Mouse (Mus musculus): ENCODE measurements around the gene Abca6. TPM values are rescaled to one million over a fixed set of nuclear protein-coding genes. Genes with fewer than 3 reads are reported as not detected.

Gene Abca6
- polyA plus RNA-seq, 1 experiment from 2014 or later, result 0.44 TPM

DNA sequence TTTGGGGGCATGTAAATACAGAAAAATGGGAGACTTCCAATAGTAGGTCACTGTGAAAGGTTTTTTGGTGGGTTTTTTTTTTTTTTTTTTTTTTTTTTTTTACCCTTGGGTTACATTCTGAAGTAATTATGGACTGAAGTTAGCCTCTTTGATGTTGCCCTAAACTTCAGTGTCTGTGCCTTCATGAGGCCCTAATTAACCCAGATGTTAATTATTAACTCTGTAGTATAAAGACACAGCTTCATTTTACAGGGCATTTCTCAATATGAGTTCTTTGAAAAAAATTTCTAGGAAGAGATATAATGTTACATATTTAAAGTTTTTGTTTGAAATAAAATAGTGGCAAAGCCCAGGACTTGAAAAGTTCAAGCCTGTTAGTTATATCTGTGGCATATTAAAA, 86.2 kb downstream of the Abca6 start:
- H3K27me3 ChIP-seq (ENCODE audit: control insufficient read depth, insufficient read depth, low read length), result no peaks in the 10 kb centered on the region
- H3K27ac ChIP-seq, result no peak overlapping the region
- no peaks in the 10 kb centered on the region for H3K36me3 ChIP-seq (replicated peaks; ENCODE audit: control insufficient read depth, insufficient read depth)
- H3K4me3 ChIP-seq (replicated peaks; ENCODE audit: low read length), result no peak overlapping the region
- no peak overlapping the region for H3K4me2 ChIP-seq (replicated peaks)
- H3K4me1 ChIP-seq (replicated peaks; ENCODE audit: control insufficient read depth, insufficient read depth, low read length), result no peaks in the 10 kb centered on the region
- no peak for DNase-seq (ENCODE audit: low spot score)
- H3K9ac ChIP-seq, result no peak overlapping the region
- no peak for ATAC-seq (ENCODE audit: low FRiP score)
- no peaks in the 10 kb centered on the region for H3K9me3 ChIP-seq (ENCODE audit: control insufficient read depth, low read length)

GRCm38 (mm10) chr11:110157059-110157458, 94.5 kb downstream of the Abca6 start:
- WGBS, result 84% methylated on average over 6 of the region's 6 CpGs
- H3K27me3 ChIP-seq (ENCODE audit: control insufficient read depth, insufficient read depth, low read length), result no peaks in the 10 kb centered on the region
- ATAC-seq (ENCODE audit: low FRiP score), result no peak

DNA sequence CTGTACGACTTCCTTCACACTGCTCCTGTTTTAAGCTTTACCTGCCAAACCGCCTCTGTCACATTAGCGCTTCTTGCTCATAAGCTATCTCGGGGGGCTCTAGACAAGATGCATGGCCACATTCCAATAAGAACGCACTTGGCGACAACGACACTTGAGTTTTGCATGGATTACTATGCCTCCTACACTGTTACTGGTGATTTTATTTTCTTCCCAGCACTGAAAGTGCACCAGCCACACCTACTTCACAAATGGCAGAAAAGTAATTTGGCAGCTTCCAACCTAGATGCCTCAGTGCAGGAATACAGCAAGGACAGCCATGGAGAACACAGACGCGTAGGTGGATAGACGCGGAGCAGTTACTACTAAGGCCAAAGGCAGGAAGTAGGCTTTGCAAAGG, 95.6 kb downstream of the Abca6 start:
- Histone ChIP-seq H3K36me3 (replicated peaks; ENCODE audit: control insufficient read depth, insufficient read depth) (no peaks in the 10 kb centered on the region), H3K27ac (no peak overlapping the region), H3K4me2 (replicated peaks) (no peak overlapping the region), H3K9me3 (ENCODE audit: control insufficient read depth, low read length) (no peaks in the 10 kb centered on the region), H3K4me1 (replicated peaks; ENCODE audit: control insufficient read depth, insufficient read depth, low read length) (no peaks in the 10 kb centered on the region), H3K9ac (no peak overlapping the region), H3K27me3 (ENCODE audit: control insufficient read depth, insufficient read depth, low read length) (no peaks in the 10 kb centered on the region), H3K4me3 (replicated peaks; ENCODE audit: low read length) (no peak overlapping the region)
- ATAC-seq (ENCODE audit: low FRiP score) (no peak), DNase-seq (ENCODE audit: low spot score) (no peak)
- WGBS, result 95% methylated on average over 11 of the region's 11 CpGs

More at GRCm38 (mm10) chr11:110157059-110157458, 94.5 kb downstream of the Abca6 start:
- no peak overlapping the region for H3K9ac ChIP-seq
- no peaks in the 10 kb centered on the region for H3K4me1 ChIP-seq (replicated peaks; ENCODE audit: control insufficient read depth, insufficient read depth, low read length)
- H3K4me2 ChIP-seq (replicated peaks), result no peak overlapping the region
- H3K9me3 ChIP-seq (ENCODE audit: control insufficient read depth, low read length), result no peaks in the 10 kb centered on the region
- DNase-seq (ENCODE audit: low spot score), result no peak
- no peaks in the 10 kb centered on the region for H3K36me3 ChIP-seq (replicated peaks; ENCODE audit: control insufficient read depth, insufficient read depth)
- no peak overlapping the region for H3K4me3 ChIP-seq (replicated peaks; ENCODE audit: low read length)
- H3K27ac ChIP-seq, result no peak overlapping the region

DNA sequence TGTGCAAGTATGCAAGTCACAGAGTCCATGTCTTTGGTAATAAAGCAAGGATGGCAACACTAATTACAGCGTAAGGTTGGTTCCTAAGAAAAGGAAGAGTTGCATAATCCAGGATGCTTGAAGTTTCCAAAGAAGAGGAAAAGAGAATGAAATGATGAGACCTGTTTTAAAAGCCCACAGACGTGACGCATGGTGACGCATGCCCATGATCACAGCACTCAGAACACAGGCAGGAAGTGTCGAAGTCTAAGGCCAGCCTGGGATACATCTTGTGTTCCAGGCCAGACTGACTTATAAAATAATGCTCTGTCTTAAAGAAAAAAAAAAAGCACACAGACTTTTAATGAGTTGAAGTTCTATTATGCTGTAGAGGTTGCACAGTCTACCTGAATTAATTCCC, 103.9 kb downstream of the Abca6 start:
- no peaks in the 10 kb centered on the region for H3K36me3 ChIP-seq (replicated peaks; ENCODE audit: control insufficient read depth, insufficient read depth)
- no peaks in the 10 kb centered on the region for H3K27me3 ChIP-seq (ENCODE audit: control insufficient read depth, insufficient read depth, low read length)
- DNase-seq (ENCODE audit: low spot score), result no peak
- no peak for ATAC-seq (ENCODE audit: low FRiP score)
- H3K4me2 ChIP-seq (replicated peaks), result no peak overlapping the region
- 89% methylated on average over 5 of the region's 5 CpGs for WGBS
- H3K27ac ChIP-seq, result no peak overlapping the region
- no peak overlapping the region for H3K9ac ChIP-seq
- no peaks in the 10 kb centered on the region for H3K9me3 ChIP-seq (ENCODE audit: control insufficient read depth, low read length)
- H3K4me1 ChIP-seq (replicated peaks; ENCODE audit: control insufficient read depth, insufficient read depth, low read length), result no peaks in the 10 kb centered on the region
- no peak overlapping the region for H3K4me3 ChIP-seq (replicated peaks; ENCODE audit: low read length)

- Histone ChIP-seq H3K4me3 (replicated peaks; ENCODE audit: low read length) (no peak overlapping the region), H3K4me1 (replicated peaks; ENCODE audit: control insufficient read depth, insufficient read depth, low read length) (no peaks in the 10 kb centered on the region), H3K27ac (no peak overlapping the region), H3K9ac (no peak overlapping the region), H3K27me3 (ENCODE audit: control insufficient read depth, insufficient read depth, low read length) (no peaks in the 10 kb centered on the region), H3K9me3 (ENCODE audit: control insufficient read depth, low read length) (no peaks in the 10 kb centered on the region), H3K36me3 (replicated peaks; ENCODE audit: control insufficient read depth, insufficient read depth) (no peaks in the 10 kb centered on the region), H3K4me2 (replicated peaks) (no peak overlapping the region)
- ATAC-seq (ENCODE audit: low FRiP score) (no peak), DNase-seq (ENCODE audit: low spot score) (no peak)
- WGBS, result 83% methylated on average over 11 of the region's 11 CpGs
Measured at GRCm38 (mm10) chr11:110145421-110145820, 106.2 kb downstream of the Abca6 start.

DNA sequence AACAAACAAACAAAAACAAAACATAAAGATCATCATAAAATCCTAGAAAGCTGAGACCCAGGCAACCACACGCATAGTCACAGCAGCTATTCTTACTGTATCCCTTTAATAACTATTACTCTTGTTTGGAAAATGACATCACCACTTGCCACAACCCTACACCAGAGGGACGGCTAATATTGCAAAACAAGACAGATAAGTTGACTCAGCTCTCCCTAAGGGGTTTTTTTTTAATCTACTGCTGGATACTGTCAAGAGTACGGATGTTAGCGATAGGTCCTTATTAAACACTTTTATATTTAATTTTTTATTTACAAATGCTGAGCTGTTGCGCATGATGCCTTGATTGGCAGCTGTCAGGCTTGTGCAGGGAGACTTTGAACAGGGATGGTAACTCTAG, 120.8 kb downstream of the Abca6 start:
- Histone ChIP-seq H3K4me2 (replicated peaks) (no peak overlapping the region), H3K4me3 (replicated peaks; ENCODE audit: low read length) (no peak overlapping the region), H3K27me3 (ENCODE audit: control insufficient read depth, insufficient read depth, low read length) (no peaks in the 10 kb centered on the region), H3K4me1 (replicated peaks; ENCODE audit: control insufficient read depth, insufficient read depth, low read length) (no peaks in the 10 kb centered on the region), H3K36me3 (replicated peaks; ENCODE audit: control insufficient read depth, insufficient read depth) (no peaks in the 10 kb centered on the region), H3K9ac (no peak overlapping the region), H3K27ac (no peak overlapping the region), H3K9me3 (ENCODE audit: control insufficient read depth, low read length) (no peaks in the 10 kb centered on the region)
- WGBS, result 90% methylated on average over 5 of the region's 5 CpGs
- DNase-seq (ENCODE audit: low spot score) (no peak), ATAC-seq (ENCODE audit: low FRiP score) (no peak)

Other genes starting within 250 kb of the Abca6 start
- gene Abca8a, start 155.8 kb downstream of the Abca6 start, polyA plus RNA-seq (2014; fragmentation: Nextera tagmentation; extraction: Ambion mirVana), result 0.54 and 0.90 TPM in 2 replicates
- gene Abca9, start 83.6 kb downstream of the Abca6 start, polyA plus RNA-seq (2014; fragmentation: Nextera tagmentation; extraction: Ambion mirVana), result 5.2 and 5.6 TPM in 2 replicates
- gene Abca5, start 85.9 kb upstream of the Abca6 start, polyA plus RNA-seq (2014; fragmentation: Nextera tagmentation; extraction: Ambion mirVana), result 15.7 and 18.1 TPM in 2 replicates
- gene Map2k6, start 147.3 kb upstream of the Abca6 start, polyA plus RNA-seq (2014; fragmentation: Nextera tagmentation; extraction: Ambion mirVana), result 28.3 and 32.0 TPM in 2 replicates

Data from hindbrain, embryonic 14.5 days (tissue).